8 mouse cellular contexts compared by ENCODE assay signal in genomic region chr1:121177908-121178311, GRCm38 (mm10).
DNase-seq lines count a peak whose midpoint lies in the region; ATAC-seq and TF ChIP-seq lines count a peak whose summit lies in the region.
"Had no signal": no experiment of that assay in that cellular context is flagged by ENCODE, and none has a peak within 500 bp of the region (broad histone marks: within the 10 kb centered on the region; RNA-seq: fewer than 3 reads in every experiment).

No protein-coding gene starts in this region.

- 2% methylated on average over 31 of the region's 31 CpGs for WGBS in lung, embryonic 15.5 days
- 0% methylated on average over 31 of the region's 31 CpGs for WGBS in embryonic facial prominence, embryonic 11.5 days
- WGBS in heart, embryonic 15.5 days, result 1% methylated on average over 31 of the region's 31 CpGs
- whole genome bisulfite sequencing in midbrain, embryonic 12.5 days, result under 1% methylated on average over 31 of the region's 31 CpGs

- peak overlapping the region; percentile 28 for H3K4me2 ChIP-seq in lung, embryonic 15.5 days
- H3K4me2 ChIP-seq in embryonic facial prominence, embryonic 11.5 days (ENCODE audit: low read depth, low read length), result peak overlapping the region; percentile 27
- peak overlapping the region; percentile 36 for H3K4me2 ChIP-seq in heart, embryonic 15.5 days
- H3K4me2 ChIP-seq in midbrain, embryonic 12.5 days (replicated peaks), result peak overlapping the region; percentile 50
- H3K4me2 ChIP-seq: liver, embryonic 13.5 days had no signal

- H3K9me3 ChIP-seq in lung, embryonic 15.5 days, result no peaks in the 10 kb centered on the region
- no peaks in the 10 kb centered on the region for H3K9me3 ChIP-seq in embryonic facial prominence, embryonic 11.5 days (replicated peaks; ENCODE audit: control insufficient read depth, low read length)
- no peaks in the 10 kb centered on the region for H3K9me3 ChIP-seq in heart, embryonic 15.5 days (replicated peaks)
- H3K9me3 ChIP-seq in midbrain, embryonic 12.5 days, result peaks cover 4% of the 10 kb centered on the region; the same call in 1 of the 2 replicates
- H3K9me3 ChIP-seq: liver, embryonic 13.5 days had no signal

- TF ChIP-seq CTCF in left cerebral cortex, adult 2 months (IDR thresholded peaks at IDR 0.05), result no peak

- H3K9ac ChIP-seq in lung, embryonic 15.5 days, result no peak overlapping the region
- H3K9ac ChIP-seq in embryonic facial prominence, embryonic 11.5 days (replicated peaks; ENCODE audit: low read length), result peak overlapping the region; percentile 22; the same call in 1 of the 2 replicates
- no peak overlapping the region for H3K9ac ChIP-seq in heart, embryonic 15.5 days
- peak overlapping the region; percentile 46; the same call in 1 of the 2 replicates for H3K9ac ChIP-seq in midbrain, embryonic 12.5 days (replicated peaks)
- H3K9ac ChIP-seq: liver, embryonic 13.5 days had no signal

- peak overlapping the region; percentile 13 for H3K4me3 ChIP-seq in lung, embryonic 15.5 days
- 0 out of 2 replicates have a peak overlapping the region, but pooled peaks have one; percentile 8 for H3K4me3 ChIP-seq in embryonic facial prominence, embryonic 11.5 days (ENCODE audit: low read depth, low read length)
- H3K4me3 ChIP-seq in heart, embryonic 15.5 days, result peak overlapping the region; percentile 26
- H3K4me3 ChIP-seq in midbrain, embryonic 12.5 days, result peak overlapping the region; percentile 32
- no peak overlapping the region for H3K4me3 ChIP-seq in left cerebral cortex, adult 2 months
- H3K4me3 ChIP-seq: liver, embryonic 13.5 days had no signal

- peaks cover 68% of the 10 kb centered on the region for H3K27me3 ChIP-seq in lung, embryonic 15.5 days
- peaks cover 19% of the 10 kb centered on the region for H3K27me3 ChIP-seq in embryonic facial prominence, embryonic 11.5 days (ENCODE audit: control insufficient read depth, insufficient read depth, low read length)
- H3K27me3 ChIP-seq in heart, embryonic 15.5 days, result peaks cover 69% of the 10 kb centered on the region
- peaks cover 83% of the 10 kb centered on the region for H3K27me3 ChIP-seq in midbrain, embryonic 12.5 days

- no peak overlapping the region for H3K27ac ChIP-seq in lung, embryonic 15.5 days
- H3K27ac ChIP-seq in embryonic facial prominence, embryonic 11.5 days (replicated peaks; ENCODE audit: low read depth, low read length), result no peak overlapping the region
- H3K27ac ChIP-seq in heart, embryonic 15.5 days, result no peak overlapping the region
- peak overlapping the region; percentile 81 for H3K27ac ChIP-seq in midbrain, embryonic 12.5 days (replicated peaks)
- H3K27ac ChIP-seq in left cerebral cortex, adult 2 months, result no peak overlapping the region
- H3K27ac ChIP-seq: liver, embryonic 13.5 days had no signal

- 0 out of 2 replicates have a peak, but pooled peaks cover 4% of the 10 kb centered on the region for H3K4me1 ChIP-seq in lung, embryonic 15.5 days
- no peaks in the 10 kb centered on the region for H3K4me1 ChIP-seq in embryonic facial prominence, embryonic 11.5 days (ENCODE audit: control insufficient read depth, insufficient read depth, low read length)
- peaks cover 6% of the 10 kb centered on the region for H3K4me1 ChIP-seq in heart, embryonic 15.5 days (replicated peaks)
- peaks cover 13% of the 10 kb centered on the region for H3K4me1 ChIP-seq in midbrain, embryonic 12.5 days
- H3K4me1 ChIP-seq: liver, embryonic 13.5 days had no signal

- intact Hi-C loops in left cerebral cortex, adult 2 months (cut with DNase I), result no loop called here

- no peak for ATAC-seq in lung, embryonic 15.5 days (ENCODE audit: borderline replicate concordance, extremely low read depth, low FRiP score, low TSS enrichment)
- ATAC-seq in embryonic facial prominence, embryonic 11.5 days (replicated peaks; ENCODE audit: insufficient number of reproducible peaks, low FRiP score, low TSS enrichment, low read depth), result no peak
- no peak for ATAC-seq in heart, embryonic 15.5 days (replicated peaks; ENCODE audit: insufficient number of reproducible peaks, insufficient read depth, low FRiP score, low read depth)
- ATAC-seq in midbrain, embryonic 12.5 days (ENCODE audit: low FRiP score, low read depth), result peak; percentile 41

- DNase-seq in lung, postnatal 25 days (ENCODE audit: low spot score), result no peak
- peak; percentile 30 for DNase-seq in embryonic facial prominence, embryonic 11.5 days (ENCODE audit: low spot score)
- no peak for DNase-seq in layer of hippocampus, adult 11-12 months (ENCODE audit: low spot score)
- no peak for DNase-seq in left cerebral cortex, adult 2 months (ENCODE audit: extremely low spot score in 1 of 2, low spot score in 2 of 2)
- DNase-seq: liver, embryonic 13.5 days had no signal

- H3K36me3 ChIP-seq in lung, embryonic 15.5 days, result no peaks in the 10 kb centered on the region
- no peaks in the 10 kb centered on the region for H3K36me3 ChIP-seq in embryonic facial prominence, embryonic 11.5 days (replicated peaks; ENCODE audit: control insufficient read depth, insufficient read depth, low read depth, low read length)
- H3K36me3 ChIP-seq in heart, embryonic 15.5 days, result no peaks in the 10 kb centered on the region
- H3K36me3 ChIP-seq in midbrain, embryonic 12.5 days, result no peaks in the 10 kb centered on the region
- H3K36me3 ChIP-seq: liver, embryonic 13.5 days had no signal

Comparison
In these comparisons a context has a peak if more than half of its experiments do, and no peak if none do; other contexts are left out.
1. H3K9ac ChIP-seq: peak in embryonic facial prominence, embryonic 11.5 days (single experiment) and midbrain, embryonic 12.5 days (single experiment); none in lung, embryonic 15.5 days (single experiment) and heart, embryonic 15.5 days (single experiment).
2. Peak in every context shown above with its lines, with median percentiles within 50 percentile points of each other: H3K4me2 ChIP-seq.